Mouse (Mus musculus) midbrain, embryonic 10.5 days (tissue): Measurements from ENCODE around the gene Ppm1f. TPM values are rescaled to one million over a fixed set of nuclear protein-coding genes. Genes with fewer than 3 reads are reported as not detected.

Experiments used
- polyA plus RNA-seq: library from polyadenylated mRNA; unstranded; fragments of >200 nt; fragmentation: Nextera tagmentation; extraction: Ambion mirVana; gene quantifications from 2 replicates; pipeline ENCODE4 v1.2.1, GENCODE M21; 2016

Gene Ppm1f
- polyA plus RNA-seq, 1 experiment from 2014 or later = 26.6 TPM

Other genes with a start within 250 kb of the Ppm1f start
- gene Olfr19, start 220.1 kb upstream of the Ppm1f start, polyA plus RNA-seq = not detected in 2 replicates
- 1.4 and 1.8 TPM in 2 replicates for gene Spag6l, start 67.0 kb upstream of the Ppm1f start, polyA plus RNA-seq
- gene Igll1, start 32.5 kb upstream of the Ppm1f start, polyA plus RNA-seq = 0.07 and 0.17 TPM in 2 replicates
- 60.5 and 69.0 TPM in 2 replicates for gene Top3b, start 25.7 kb upstream of the Ppm1f start, polyA plus RNA-seq
- 2.1 and 2.2 TPM in 2 replicates for gene Vpreb1, start 25.6 kb upstream of the Ppm1f start, polyA plus RNA-seq
- gene Mapk1, start 86.9 kb downstream of the Ppm1f start, polyA plus RNA-seq = 147 TPM in 2 replicates
- gene Ypel1, start 173.2 kb downstream of the Ppm1f start, polyA plus RNA-seq = 99.1 and 109 TPM in 2 replicates
- 149 and 170 TPM in 2 replicates for gene Ppil2, start 214.8 kb downstream of the Ppm1f start, polyA plus RNA-seq
- 153 and 184 TPM in 2 replicates for gene 2610318N02Rik, start 228.7 kb downstream of the Ppm1f start, polyA plus RNA-seq
- gene Sdf2l1, start 235.9 kb downstream of the Ppm1f start, polyA plus RNA-seq = 101 and 136 TPM in 2 replicates
- gene Ydjc, start 248.2 kb downstream of the Ppm1f start, polyA plus RNA-seq = 5.4 and 6.8 TPM in 2 replicates